Mouse (Mus musculus): ENCODE data around the gene 2300009A05Rik.
A peak's percentile ranks its signal among the peaks of the same experiment; 100 is the strongest.

DNA sequence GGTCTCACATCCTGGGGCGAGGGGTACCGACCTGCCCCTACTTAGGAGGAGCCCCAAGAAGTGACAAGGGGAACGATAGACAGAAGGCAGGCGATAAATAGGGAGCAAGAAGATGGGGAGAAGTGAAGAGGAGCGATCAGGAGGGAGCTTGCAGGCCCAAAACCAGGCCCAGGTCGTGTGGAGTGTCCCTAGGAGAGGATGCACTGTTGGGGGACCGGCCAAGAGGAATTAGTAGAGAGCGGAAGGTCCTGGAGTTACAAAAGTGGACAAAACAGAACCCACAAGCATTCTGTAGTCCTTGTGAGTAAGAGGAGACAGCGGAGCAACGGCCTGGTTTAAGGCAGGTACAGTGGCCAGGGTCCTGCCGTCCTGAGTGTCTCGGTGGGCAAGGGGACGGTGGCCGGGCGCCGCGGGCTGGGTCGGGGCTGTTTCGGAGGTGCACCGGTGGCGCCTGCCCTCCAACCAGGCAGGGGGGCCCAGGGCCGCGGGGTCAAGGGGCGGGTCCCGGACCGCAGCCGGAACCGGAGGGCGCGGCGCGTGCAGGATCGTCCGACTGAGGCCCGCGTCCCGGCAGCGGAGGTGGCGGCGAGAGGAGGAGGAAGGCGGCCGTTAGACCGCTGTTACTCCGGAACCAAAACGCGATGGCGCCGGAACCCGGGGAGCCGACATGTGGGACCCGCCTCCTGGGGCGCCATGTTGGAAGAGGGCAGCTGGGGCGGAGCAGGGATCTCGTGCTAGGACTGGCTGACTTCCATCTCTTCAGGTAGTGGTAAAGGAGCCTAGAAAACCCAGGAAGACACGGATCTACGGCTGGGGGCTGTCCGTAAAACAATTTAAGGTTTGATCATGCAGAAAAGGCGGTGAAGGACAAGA is 21.5 kb downstream of the 2300009A05Rik start, which contains the start of gene Map2k5:
- no peak for TF ChIP-seq CTCF (IDR thresholded peaks at IDR 0.05; ENCODE audit: control insufficient read depth, insufficient read depth, insufficient replicate concordance, low read depth, low read length)
- peak; percentile 61 for TF ChIP-seq POLR2A (IDR thresholded peaks at IDR 0.05; ENCODE audit: control insufficient read depth, low read depth, low read length)
